Mouse (Mus musculus): ENCODE measurements around the gene Acot5. TPM values are rescaled to one million over a fixed set of nuclear protein-coding genes. Genes with fewer than 3 reads are reported as not detected.
"Not testable (repeated sequence)": the region's sequence is repeated elsewhere in the genome, so short reads cannot be mapped to it uniquely, and the experiment has no call there.

The Acot5 gene
- not detected in 2 replicates for total RNA-seq (2015; ENCODE audit: low replicate concordance)
- not detected in 2 replicates for total RNA-seq (2017; ENCODE audit: low replicate concordance)

GRCm38 (mm10) chr12:84068986-84069385, at the start of gene Acot5:
Gene Acot5 (plus strand): TSS chr12:84069325.
- ATAC-seq (replicated peaks; ENCODE audit: low FRiP score, poor library complexity, severe bottlenecking), result no peak

DNA sequence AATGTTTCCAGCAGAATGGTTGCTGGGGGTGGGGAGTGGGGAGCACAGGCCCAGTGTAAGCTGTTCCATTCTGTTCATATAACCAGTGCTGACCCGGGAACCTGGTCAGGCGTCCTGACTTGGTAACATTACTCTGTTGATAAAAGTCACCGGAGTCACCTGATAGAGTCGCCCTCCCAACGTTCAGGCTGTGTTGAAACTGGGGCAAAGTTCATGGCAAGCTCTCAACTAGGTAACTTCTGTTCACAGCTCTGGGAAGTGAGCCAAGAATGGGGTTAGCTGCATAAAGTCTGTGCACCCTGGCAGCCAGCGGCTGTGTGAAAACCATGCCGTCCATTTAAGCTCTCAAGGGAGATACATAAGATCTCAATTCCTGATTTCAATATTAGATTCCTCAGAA, 48.6 kb upstream of the Acot5 start:
- not testable (repeated sequence) for ATAC-seq (replicated peaks; ENCODE audit: low FRiP score, poor library complexity, severe bottlenecking)

DNA sequence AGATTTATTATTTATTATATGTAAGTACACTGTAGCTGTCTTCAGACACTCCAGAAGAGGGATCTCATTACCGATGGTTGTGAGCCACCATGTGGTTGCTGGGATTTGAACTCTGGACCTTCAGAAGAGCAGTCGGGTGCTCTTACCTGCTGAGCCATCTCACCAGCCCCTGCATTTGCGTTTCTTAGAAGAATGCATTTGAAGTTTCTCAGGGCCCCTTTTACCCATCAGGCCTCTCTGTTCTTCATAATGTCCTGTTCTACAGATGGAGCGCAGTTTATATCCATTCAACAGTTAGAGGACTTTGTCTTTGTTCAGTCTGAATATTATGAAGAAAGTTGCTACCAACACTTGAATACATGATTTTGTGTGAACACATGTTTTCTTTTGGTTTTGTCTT, 46.9 kb upstream of the Acot5 start:
- not testable (repeated sequence) for ATAC-seq (replicated peaks; ENCODE audit: low FRiP score, poor library complexity, severe bottlenecking)

GRCm38 (mm10) chr12:84023052-84023745, 45.9 kb upstream of the Acot5 start:
- ATAC-seq (replicated peaks; ENCODE audit: low FRiP score, poor library complexity, severe bottlenecking), result no peak

DNA sequence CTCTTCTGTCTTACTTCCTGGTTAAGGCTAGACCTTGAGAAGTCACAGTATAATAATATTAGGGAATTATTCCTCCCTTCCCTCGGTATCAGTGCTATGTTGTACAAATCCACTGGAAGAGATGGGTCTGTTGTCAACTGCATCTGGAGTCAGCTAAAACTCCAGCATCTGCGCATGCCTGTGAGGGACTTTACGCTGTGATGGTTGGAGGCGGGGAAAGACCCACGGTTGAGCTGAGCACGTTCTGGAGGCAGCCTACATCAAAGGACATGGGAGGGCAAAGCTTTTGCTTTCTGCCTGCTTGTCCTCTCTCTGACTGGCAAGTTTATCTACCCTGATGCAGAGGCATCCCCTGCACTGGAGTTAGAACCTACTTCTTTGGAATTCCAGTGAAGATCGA, 43.2 kb upstream of the Acot5 start:
- no peak for ATAC-seq (replicated peaks; ENCODE audit: low FRiP score, poor library complexity, severe bottlenecking)

- not testable (repeated sequence) for ATAC-seq (replicated peaks; ENCODE audit: low FRiP score, poor library complexity, severe bottlenecking)
Measured at GRCm38 (mm10) chr12:84028328-84028727, 40.8 kb upstream of the Acot5 start.

- ATAC-seq (replicated peaks; ENCODE audit: low FRiP score, poor library complexity, severe bottlenecking), result not testable (repeated sequence)
Measured at GRCm38 (mm10) chr12:84029043-84029442, 40.1 kb upstream of the Acot5 start.

DNA sequence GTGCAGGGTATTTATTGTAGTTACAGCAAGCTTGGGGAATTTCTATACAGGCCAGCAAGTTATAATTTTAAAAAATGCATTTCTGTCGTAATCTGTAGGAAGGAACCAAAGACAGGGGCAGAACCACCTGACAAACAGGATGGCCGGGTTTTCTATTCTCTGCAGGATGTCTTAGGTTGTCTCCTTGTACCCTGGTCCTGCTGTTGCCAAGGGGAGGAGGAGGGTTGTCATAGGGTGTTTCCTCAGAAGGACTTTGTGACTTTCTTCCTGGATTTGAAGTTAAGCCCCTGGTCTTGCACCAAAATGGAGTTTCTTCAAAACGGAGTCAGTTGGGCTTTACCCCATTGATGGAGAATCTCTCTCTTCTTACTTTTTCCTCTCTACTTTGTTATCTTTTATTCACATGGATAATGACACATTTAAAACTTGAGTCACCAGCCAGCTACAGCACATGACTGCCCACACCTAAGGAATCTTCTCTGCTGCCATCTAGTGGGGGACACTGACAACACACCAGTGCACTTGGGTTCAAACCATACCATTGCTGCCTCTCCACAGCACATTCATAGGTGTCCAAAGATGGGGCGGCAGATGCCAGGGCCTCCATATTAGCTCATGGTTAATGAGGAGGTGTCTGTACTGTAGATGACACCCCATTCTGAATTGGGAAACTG, 38.3 kb upstream of the Acot5 start:
- peak; percentile 81 for ATAC-seq (replicated peaks; ENCODE audit: low FRiP score, poor library complexity, severe bottlenecking)

DNA sequence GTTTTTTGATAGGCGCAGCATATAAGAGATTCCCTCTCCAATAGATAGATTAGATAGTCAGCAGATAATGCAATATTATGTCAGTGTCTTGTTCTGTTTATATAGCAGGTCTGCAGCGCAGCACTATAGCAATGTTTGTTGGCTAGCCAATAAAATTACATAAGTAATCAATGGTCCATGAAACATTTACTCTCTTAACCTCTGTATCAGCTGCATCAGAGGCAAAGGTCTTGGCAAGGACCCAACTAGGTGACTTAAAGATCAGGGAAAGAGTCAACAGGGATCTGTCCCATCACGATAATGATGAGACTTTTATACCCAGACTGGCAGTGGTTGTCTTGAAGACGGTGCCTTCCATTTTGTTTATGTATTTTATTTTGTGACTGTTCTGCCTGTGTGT, 36.3 kb upstream of the Acot5 start:
- ATAC-seq (replicated peaks; ENCODE audit: low FRiP score, poor library complexity, severe bottlenecking), result no peak

GRCm38 (mm10) chr12:84033302-84033701, 35.8 kb upstream of the Acot5 start:
- ATAC-seq (replicated peaks; ENCODE audit: low FRiP score, poor library complexity, severe bottlenecking), result not testable (repeated sequence)

DNA sequence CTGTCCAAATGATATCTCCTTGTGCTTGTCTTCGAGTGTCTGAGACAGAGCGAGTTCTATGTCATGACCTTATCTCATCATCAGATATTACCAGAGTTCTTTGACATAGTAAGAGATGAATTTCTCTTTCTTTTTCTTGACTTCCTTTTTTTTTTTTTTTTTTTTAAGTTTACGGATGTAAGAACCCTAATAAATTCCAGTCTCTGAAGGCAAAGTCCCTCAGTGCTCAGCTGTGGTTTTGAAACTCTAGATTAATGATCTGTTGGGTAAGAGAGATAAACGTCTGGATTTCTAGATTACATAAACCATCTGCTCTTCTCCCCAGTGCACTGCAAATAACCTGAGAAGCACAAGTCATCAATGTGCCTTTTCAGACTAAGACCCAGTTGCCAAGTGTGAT, 35.0 kb upstream of the Acot5 start:
- ATAC-seq (replicated peaks; ENCODE audit: low FRiP score, poor library complexity, severe bottlenecking), result no peak

GRCm38 (mm10) chr12:84038241-84038640, 30.9 kb upstream of the Acot5 start, which contains the start of gene Acot4:
Gene Acot4 (plus strand): TSS chr12:84038379.
- ATAC-seq (replicated peaks; ENCODE audit: low FRiP score, poor library complexity, severe bottlenecking), result not testable (repeated sequence)

GRCm38 (mm10) chr12:84038691-84039111, 30.4 kb upstream of the Acot5 start, which contains the start of gene Gm49366:
Gene Gm49366 (plus strand): TSS chr12:84038935.
- ATAC-seq (replicated peaks; ENCODE audit: low FRiP score, poor library complexity, severe bottlenecking), result not testable (repeated sequence)

- ATAC-seq (replicated peaks; ENCODE audit: low FRiP score, poor library complexity, severe bottlenecking), result no peak
Measured at GRCm38 (mm10) chr12:84042248-84042647, 26.9 kb upstream of the Acot5 start.

DNA sequence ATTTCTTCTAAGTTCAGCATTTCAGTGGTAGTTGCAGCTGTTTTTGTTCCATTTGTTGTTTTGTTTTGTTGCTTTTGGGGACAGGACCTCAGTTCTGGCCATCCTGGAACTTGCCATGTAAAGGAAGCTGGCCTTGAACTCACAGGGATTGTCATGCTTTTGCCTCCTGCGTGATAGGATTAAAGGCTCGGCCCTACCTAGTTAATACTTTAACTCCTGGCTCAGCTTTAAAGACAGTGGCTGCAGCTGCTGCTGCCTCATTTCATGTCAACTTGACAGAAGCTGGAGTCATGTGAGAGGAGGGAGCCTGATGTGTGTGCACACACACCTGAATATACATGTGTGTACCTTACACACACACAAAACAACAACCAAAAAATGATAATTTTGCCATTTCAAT, 25.1 kb upstream of the Acot5 start:
- ATAC-seq (replicated peaks; ENCODE audit: low FRiP score, poor library complexity, severe bottlenecking), result no peak

DNA sequence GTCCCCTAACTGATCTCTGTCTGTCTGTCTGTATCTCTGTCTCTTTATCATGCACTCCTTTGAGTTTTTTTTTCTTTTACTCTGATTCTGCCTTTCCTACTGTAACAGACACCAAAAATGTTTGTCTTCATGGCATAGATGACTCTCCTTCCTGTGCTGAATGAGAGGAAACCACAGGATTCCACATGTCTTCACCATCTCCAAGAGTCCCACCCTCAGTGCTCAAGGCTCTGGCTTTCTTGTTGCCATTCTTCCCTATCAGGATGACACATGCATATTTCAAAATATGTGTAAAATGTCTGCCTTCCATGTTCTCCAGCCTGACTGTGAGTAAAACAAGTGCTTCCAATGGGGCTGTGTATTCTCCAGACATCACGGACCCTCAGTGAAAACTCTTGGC, 22.2 kb upstream of the Acot5 start:
- no peak for ATAC-seq (replicated peaks; ENCODE audit: low FRiP score, poor library complexity, severe bottlenecking)

- not testable (repeated sequence) for ATAC-seq (replicated peaks; ENCODE audit: low FRiP score, poor library complexity, severe bottlenecking)
Measured at GRCm38 (mm10) chr12:84050744-84051143, 18.4 kb upstream of the Acot5 start.

GRCm38 (mm10) chr12:84051937-84052474, 17.1 kb upstream of the Acot5 start, which contains the start of gene Acot3:
Gene Acot3 (plus strand): TSS chr12:84052144.
- ATAC-seq (replicated peaks; ENCODE audit: low FRiP score, poor library complexity, severe bottlenecking), result no peak

DNA sequence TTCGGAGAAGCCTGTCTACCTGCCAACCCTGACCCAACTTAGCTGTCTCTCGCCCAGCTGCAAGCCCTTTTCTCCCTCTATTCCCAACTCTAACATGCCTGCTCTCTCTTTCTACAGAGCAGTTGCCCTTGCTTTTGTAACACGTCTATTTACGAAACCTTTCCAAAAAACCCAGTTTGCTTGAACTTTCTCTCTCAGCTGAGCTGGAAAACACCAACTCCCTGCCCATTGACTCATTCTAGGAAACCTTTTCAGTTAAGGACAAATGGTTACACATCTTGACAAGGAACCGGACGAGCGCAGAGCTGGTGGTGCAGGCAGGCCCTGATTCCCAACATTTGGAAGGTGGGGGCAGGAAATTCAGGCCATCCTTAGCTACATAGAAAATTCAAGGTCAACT, 16.5 kb upstream of the Acot5 start:
- ATAC-seq (replicated peaks; ENCODE audit: low FRiP score, poor library complexity, severe bottlenecking), result no peak

DNA sequence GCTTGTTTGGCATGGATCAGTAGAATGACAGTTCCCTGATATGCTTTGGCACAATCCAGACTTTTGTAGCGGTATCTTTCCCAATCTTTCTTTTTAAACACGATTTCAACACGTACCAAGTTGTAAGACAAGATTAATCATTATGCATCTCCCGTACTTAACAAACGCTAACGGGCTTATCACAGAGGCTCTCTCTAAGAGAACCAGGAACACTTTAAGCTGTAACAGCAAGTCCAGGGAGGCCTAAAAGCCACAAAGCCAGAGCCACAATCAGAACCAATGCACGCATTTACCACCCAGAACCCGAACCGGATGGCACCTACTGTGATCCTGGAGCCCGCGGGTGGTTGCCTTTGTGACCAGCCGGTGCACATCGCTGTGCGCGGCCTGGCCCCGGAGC, 16.0 kb upstream of the Acot5 start:
- ATAC-seq (replicated peaks; ENCODE audit: low FRiP score, poor library complexity, severe bottlenecking), result no peak
